Mouse (Mus musculus) myocyte (in vitro differentiated cells): ENCODE data around the gene Nme8. TPM values are rescaled to one million over a fixed set of nuclear protein-coding genes. Genes with fewer than 3 reads are reported as not detected.

ENCODE experiments used
- H3K27me3 ChIP-seq: one replicate; pipeline ENCODE4 v1.6.1; 2011; ENCODE audit not compliant: control insufficient read depth, insufficient read depth, insufficient read length
- H3K36me3 ChIP-seq: one replicate; pipeline ENCODE4 v1.6.1; 2011; ENCODE audit not compliant: control insufficient read depth, insufficient read depth
- H3K4me2 ChIP-seq: one replicate; pipeline ENCODE4 v1.6.1; 2011; ENCODE audit warnings: low read depth, control low read depth
- H3K4me3 ChIP-seq: one replicate; pipeline ENCODE4 v1.5.1; 2011; ENCODE audit warnings: mild to moderate bottlenecking, control low read depth, moderate library complexity
- H3K79me2 ChIP-seq: one replicate; pipeline ENCODE4 v1.6.1; 2011; ENCODE audit not compliant: control insufficient read depth, insufficient read depth
- H3ac ChIP-seq: one replicate; pipeline ENCODE4 v1.6.1; 2011; ENCODE audit not compliant: control insufficient read depth, insufficient read length
- CEBPB ChIP-seq: IDR thresholded peaks from 2 replicates; pipeline ENCODE4 v1.6.1; 2011; ENCODE audit warnings: mild to moderate bottlenecking, moderate library complexity; ENCODE audit not compliant: poor library complexity, insufficient read depth, severe bottlenecking
- E2F4 ChIP-seq: IDR thresholded peaks from one replicate; pipeline ENCODE4 v1.6.1; 2011; ENCODE audit warnings: mild to moderate bottlenecking, control low read depth, moderate library complexity; ENCODE audit not compliant: insufficient read depth
- MAX ChIP-seq: IDR thresholded peaks from one replicate; pipeline ENCODE4 v1.6.1; 2011; ENCODE audit warnings: low read depth, mild to moderate bottlenecking, control low read depth
- MYOD1 ChIP-seq, 3 experiments: IDR thresholded peaks; one replicate each; pipeline ENCODE4 v1.6.1; 2011; ENCODE audit warnings: control low read depth in 2 of 3, low read depth in 2 of 3, mild to moderate bottlenecking in 2 of 3, moderate library complexity in 1 of 3; ENCODE audit not compliant: insufficient read length in 2 of 3, control insufficient read depth in 1 of 3
- MYOG ChIP-seq, 3 experiments: IDR thresholded peaks; one replicate each; pipeline ENCODE4 v1.6.1; 2011; ENCODE audit warnings: control low read depth in 2 of 3, low read depth in 2 of 3, mild to moderate bottlenecking in 2 of 3; ENCODE audit not compliant: insufficient read length in 2 of 3, control insufficient read depth in 1 of 3, insufficient read depth in 1 of 3
- POLR2A ChIP-seq: IDR thresholded peaks from one replicate; pipeline ENCODE4 v1.6.1; 2011; ENCODE audit warnings: low read depth, mild to moderate bottlenecking, control low read depth, moderate library complexity; ENCODE audit not compliant: insufficient read length
- POLR2AphosphoS2 ChIP-seq: IDR thresholded peaks from one replicate; pipeline ENCODE4 v1.6.1; 2011; ENCODE audit warnings: low read depth, control low read depth; ENCODE audit not compliant: insufficient read length
- REST ChIP-seq: IDR thresholded peaks from one replicate; pipeline ENCODE4 v1.6.1; 2011; ENCODE audit warnings: mild to moderate bottlenecking, control low read depth, moderate library complexity; ENCODE audit not compliant: insufficient read depth, insufficient read length
- SRF ChIP-seq: IDR thresholded peaks from one replicate; pipeline ENCODE4 v1.6.1; 2011; ENCODE audit warnings: low read depth; ENCODE audit not compliant: control insufficient read depth, insufficient read length
- TCF12 ChIP-seq: IDR thresholded peaks from one replicate; pipeline ENCODE4 v1.6.1; 2011; ENCODE audit warnings: mild to moderate bottlenecking, control low read depth; ENCODE audit not compliant: poor library complexity, insufficient read depth, severe bottlenecking
- TCF3 ChIP-seq: IDR thresholded peaks from one replicate; pipeline ENCODE4 v1.6.1; 2011; ENCODE audit warnings: low read depth, control low read depth; ENCODE audit not compliant: insufficient read length
- USF1 ChIP-seq: IDR thresholded peaks from one replicate; pipeline ENCODE4 v1.6.1; 2011; ENCODE audit warnings: low read depth, mild to moderate bottlenecking, control low read depth, moderate library complexity
- polyA plus RNA-seq: library from polyadenylated mRNA; unstranded; fragments of >200 nt; fragmentation: generic; extraction: Trizol; gene quantifications from one replicate; pipeline ENCODE4 v1.2.1, GENCODE M21; 2012; ENCODE audit warnings: missing spikeins

Nme8 gene
- polyA plus RNA-seq, 1 experiment = not detected

DNA sequence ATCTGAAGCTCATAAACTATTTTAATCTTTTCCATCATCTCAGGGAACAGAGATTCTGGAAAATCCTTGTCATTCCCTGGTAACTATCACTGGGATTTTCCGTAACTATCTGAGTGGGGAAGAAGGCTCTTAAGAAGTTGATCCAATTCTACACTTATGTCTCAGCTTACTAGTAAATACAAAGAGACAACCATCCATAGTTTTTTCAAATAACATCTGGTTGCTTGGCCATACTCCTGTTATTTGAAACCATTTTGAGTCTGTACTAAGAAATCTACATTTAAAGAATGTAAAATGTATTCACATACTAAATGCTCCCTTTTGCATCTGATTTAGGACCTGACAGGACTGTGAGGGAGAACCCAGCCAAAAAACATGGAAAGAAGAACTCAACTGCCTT lies 84.2 kb downstream of the Nme8 start:
- no peaks in the 10 kb centered on the region for H3K27me3 ChIP-seq

DNA sequence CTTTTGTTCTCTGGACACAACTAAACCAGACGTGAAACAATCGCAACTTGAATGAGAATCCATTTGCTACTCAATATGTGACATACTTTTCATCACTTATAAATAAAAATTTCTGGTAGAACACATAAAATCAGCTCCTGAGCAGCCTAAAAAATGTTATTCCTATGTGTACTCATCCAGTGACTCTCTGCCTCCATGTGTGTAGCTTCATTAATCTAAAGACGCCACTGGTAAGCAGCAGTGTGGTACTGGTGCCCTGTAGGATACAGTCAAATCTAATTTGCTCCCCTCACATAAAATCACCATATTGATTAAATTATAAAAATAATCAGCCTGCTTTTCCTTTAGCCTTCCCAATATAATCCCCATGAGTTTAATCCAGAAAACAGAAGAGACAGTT lies 84.6 kb downstream of the Nme8 start:
- no peak overlapping the region for H3K4me3 ChIP-seq
- TF ChIP-seq CEBPB = no peak
- TF ChIP-seq MAX = no peak
- no peaks in the 10 kb centered on the region for H3K36me3 ChIP-seq
- H3K27me3 ChIP-seq = no peaks in the 10 kb centered on the region
- H3ac ChIP-seq = no peak overlapping the region
- H3K79me2 ChIP-seq = no peaks in the 10 kb centered on the region
- no peak overlapping the region for H3K4me2 ChIP-seq

More for the DNA sequence above, 84.2 kb downstream of the Nme8 start:
- TF ChIP-seq USF1 = no peak
- TF ChIP-seq POLR2AphosphoS2 = no peak
- TF ChIP-seq TCF12 = no peak
- no peak for TF ChIP-seq E2F4
- TF ChIP-seq POLR2A = no peak
- no peak overlapping the region for H3K4me2 ChIP-seq
- H3K4me3 ChIP-seq = no peak overlapping the region
- no peak overlapping the region for H3ac ChIP-seq
- H3K79me2 ChIP-seq = no peaks in the 10 kb centered on the region
- H3K36me3 ChIP-seq = no peaks in the 10 kb centered on the region

DNA sequence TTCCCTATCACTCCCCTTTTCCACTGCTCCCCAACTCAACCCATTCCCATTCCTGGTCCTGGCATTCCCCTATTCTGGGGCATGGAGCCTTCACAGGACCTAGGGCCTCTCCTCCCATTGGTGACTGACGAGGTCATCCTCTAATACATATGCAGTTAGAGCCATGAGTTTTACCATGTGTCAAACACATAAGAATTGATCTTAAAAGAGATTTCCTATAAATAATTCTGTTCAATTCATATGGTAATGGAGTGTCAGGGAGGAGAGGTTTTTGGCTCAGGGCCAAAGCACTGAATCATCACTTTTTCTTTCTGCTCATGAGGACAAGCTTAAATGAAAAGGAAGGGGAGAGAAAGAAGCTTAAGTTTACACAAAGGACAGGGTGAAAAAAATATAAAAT lies 85.2 kb downstream of the Nme8 start:
- H3K4me2 ChIP-seq = no peak overlapping the region
- H3K36me3 ChIP-seq = no peaks in the 10 kb centered on the region
- H3K27me3 ChIP-seq = no peaks in the 10 kb centered on the region
- no peaks in the 10 kb centered on the region for H3K79me2 ChIP-seq
- no peak for TF ChIP-seq POLR2AphosphoS2
- no peak for TF ChIP-seq SRF
- TF ChIP-seq E2F4 = no peak
- no peak overlapping the region for H3ac ChIP-seq
- H3K4me3 ChIP-seq = no peak overlapping the region

DNA sequence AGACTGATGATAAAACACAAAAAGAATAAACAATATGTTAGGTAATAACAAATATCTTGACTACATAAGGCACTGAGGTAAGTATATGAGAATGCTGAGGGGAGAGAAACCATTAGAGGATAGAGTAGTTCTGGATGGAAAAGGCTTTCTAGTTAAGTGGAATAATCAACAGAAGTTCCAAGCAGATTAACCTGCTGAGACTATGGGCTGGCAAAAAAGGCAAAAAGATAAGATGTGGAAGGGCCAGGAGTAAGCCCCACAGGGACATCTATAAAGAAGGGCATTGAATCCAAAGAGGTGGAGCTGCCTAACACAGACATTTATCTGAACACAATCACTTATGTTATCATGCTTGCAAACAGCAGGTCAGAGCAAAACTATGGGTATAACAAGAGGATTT lies 89.5 kb downstream of the Nme8 start:
- TF ChIP-seq TCF3 (no peak), MAX (no peak), CEBPB (no peak), SRF (no peak), MYOG (IDR thresholded peaks at IDR 0.05; ENCODE audit: control insufficient read depth in 1 of 3, insufficient read depth in 1 of 3, insufficient read length in 2 of 3, low read depth in 2 of 3) (no peak), TCF12 (no peak), POLR2AphosphoS2 (no peak), REST (no peak), E2F4 (no peak)
- Histone ChIP-seq H3ac (no peak overlapping the region), H3K79me2 (no peaks in the 10 kb centered on the region), H3K4me2 (no peak overlapping the region), H3K36me3 (no peaks in the 10 kb centered on the region), H3K4me3 (no peak overlapping the region), H3K27me3 (no peaks in the 10 kb centered on the region)

DNA sequence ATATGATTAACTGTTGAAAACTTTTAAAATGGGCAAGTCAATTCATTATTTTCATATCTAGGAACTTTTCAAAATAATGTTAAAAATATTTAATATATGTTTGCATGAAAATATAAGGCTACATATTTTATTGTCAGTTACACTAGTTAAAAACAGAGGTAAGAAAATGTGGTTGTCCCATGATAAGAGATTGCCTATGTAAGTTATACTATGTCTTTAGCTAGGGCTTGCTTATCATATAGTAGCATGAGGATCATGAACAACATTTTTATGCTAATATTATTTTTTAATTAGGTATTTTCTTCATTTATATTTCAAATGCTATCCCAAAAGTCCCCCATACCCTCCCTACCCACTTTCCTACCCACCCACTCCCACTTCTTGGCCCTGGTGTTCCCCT lies 92.7 kb downstream of the Nme8 start:
- Histone ChIP-seq H3K4me3 (no peak overlapping the region), H3K27me3 (no peaks in the 10 kb centered on the region), H3K36me3 (no peaks in the 10 kb centered on the region), H3ac (no peak overlapping the region), H3K4me2 (no peak overlapping the region), H3K79me2 (no peaks in the 10 kb centered on the region)
- TF ChIP-seq CEBPB (no peak), E2F4 (no peak), USF1 (no peak), MYOD1 (IDR thresholded peaks at IDR 0.05; ENCODE audit: control insufficient read depth in 1 of 3, insufficient read length in 2 of 3, low read depth in 2 of 3) (no peak), MYOG (IDR thresholded peaks at IDR 0.05; ENCODE audit: control insufficient read depth in 1 of 3, insufficient read depth in 1 of 3, insufficient read length in 2 of 3, low read depth in 2 of 3) (no peak), TCF3 (no peak)

DNA sequence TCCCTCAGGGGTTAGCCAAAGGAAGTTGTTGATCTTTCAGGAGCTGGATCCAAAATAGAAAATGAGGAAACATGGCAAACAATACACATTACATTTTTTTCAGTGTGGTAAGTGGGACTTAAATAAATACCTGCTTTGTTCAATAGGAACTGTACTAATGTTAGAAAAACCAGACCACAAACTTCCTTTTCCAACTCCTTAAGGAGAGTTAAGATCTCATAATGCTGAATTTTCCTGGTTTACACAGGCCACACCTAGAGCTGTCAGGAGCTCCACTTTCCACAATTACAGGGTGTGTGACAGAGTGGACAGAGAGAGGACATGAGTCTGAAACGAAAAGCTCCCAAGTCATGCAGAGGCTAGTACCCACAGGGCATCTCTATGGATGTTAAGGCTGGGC lies 93.9 kb downstream of the Nme8 start:
- Histone ChIP-seq H3K36me3 (no peaks in the 10 kb centered on the region), H3K4me2 (no peak overlapping the region), H3K4me3 (no peak overlapping the region), H3K79me2 (no peaks in the 10 kb centered on the region), H3ac (no peak overlapping the region), H3K27me3 (no peaks in the 10 kb centered on the region)
- TF ChIP-seq REST (no peak), MYOD1 (IDR thresholded peaks at IDR 0.05; ENCODE audit: control insufficient read depth in 1 of 3, insufficient read length in 2 of 3, low read depth in 2 of 3) (no peak), E2F4 (no peak), CEBPB (no peak), TCF3 (no peak), USF1 (no peak), MAX (no peak), MYOG (IDR thresholded peaks at IDR 0.05; ENCODE audit: control insufficient read depth in 1 of 3, insufficient read depth in 1 of 3, insufficient read length in 2 of 3, low read depth in 2 of 3) (no peak), SRF (no peak)
